Mouse (Mus musculus): ENCODE measurements at regions not wholly inside any gene's neighbourhood (a gene's known extent, or its start where the extent isn't known, plus 50 kb on each side); places are given as distances from the start of the nearest gene placed in this dataset.

DNA sequence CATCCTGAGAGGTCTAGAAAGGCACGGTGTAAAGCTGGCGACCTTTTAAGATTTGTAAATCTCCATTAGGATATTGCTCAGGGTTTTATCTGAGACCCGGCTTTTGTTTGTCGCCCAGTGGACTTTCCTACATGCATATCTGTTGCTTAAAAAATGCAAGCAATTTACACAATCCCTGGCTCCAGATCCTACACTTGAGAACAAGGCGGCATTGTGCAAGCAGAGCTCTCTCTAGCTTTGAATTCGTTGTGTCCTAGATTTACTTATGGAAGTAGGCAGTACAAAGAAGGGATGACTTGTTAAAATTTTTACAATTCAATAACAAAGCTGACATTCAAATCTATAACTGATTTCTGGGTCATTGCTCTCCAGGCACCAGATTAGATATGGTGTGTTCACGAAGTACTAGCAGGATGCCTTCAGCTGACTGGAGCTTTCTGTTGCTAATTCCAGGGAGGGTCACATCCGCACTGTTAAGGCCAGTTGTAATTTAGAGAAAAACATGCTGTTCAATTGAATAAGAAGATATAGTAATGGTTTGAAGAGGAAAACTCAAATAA, 62.2 kb upstream of the Teddm2 start:
- no peak for DNase-seq (ENCODE audit: low spot score)

DNA sequence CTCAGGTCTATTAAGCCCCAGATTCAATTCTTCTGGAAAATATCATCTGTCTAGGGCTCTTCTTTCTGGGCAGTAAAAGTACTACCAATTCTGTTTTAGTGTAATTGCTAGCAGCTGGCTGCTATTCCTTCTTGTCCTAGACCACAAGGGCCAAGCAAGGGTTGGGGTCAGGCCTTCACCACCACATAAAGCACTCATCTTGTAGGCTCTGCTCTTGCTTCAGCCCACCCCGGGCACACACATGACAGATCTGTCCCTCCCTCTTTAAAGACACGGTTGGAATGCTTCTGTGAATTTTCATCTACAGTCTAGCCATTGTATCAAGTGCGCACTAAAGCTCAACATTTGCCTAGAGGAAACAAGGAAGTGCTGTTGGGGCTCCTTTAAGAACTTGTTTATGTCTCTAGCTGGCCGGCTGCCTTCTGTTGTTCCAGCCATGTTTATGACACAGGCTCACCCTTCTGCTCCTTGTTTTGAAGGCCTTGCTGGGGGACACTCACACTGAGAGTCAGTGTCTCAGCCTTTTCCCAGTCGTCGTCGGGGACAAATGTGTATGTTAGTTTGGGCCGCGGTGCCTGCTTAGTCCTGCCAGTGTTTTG, 63.8 kb upstream of the Teddm2 start:
- DNase-seq (ENCODE audit: low spot score): no peak

DNA sequence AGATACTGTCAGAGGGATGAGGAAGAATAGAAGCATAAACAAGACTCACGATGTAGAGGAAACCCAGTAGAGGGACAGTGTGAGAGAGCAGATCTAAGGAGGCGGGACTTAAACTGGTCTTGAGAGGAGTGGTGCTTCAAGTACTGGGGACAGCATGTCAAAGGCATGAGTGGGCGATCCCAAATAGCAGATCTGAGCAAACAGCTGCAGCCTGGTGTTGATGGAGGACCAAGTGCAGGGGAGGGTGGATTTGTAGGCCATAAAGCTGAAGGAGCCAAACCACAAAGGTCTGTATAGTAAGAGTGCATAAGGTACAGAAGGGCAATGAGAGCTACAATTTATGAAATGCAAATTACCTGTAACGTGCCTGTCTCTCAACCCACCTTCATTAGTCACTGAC, 69.4 kb upstream of the Teddm2 start:
- DNase-seq (ENCODE audit: low spot score): no peak

DNA sequence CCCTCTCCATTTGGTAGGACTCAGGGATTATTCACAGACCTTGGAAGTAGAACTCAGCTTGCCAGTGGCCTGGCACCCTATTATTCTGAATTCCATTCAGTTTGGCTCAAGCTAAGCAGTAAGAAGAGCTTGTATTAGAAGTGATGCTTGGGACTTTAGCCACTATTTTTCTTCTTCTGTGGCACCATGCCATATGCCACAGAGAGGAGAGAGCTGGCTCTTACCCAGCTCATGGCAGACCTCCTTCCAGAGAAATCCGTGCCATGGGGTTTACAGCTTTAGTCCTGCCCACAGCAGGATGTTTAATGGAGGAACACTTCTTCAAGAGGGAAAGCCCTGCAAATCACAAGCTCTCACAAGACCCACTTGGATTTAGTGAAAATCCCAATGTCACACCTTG, 74.3 kb upstream of the Teddm2 start:
- DNase-seq (ENCODE audit: low spot score): no peak

DNA sequence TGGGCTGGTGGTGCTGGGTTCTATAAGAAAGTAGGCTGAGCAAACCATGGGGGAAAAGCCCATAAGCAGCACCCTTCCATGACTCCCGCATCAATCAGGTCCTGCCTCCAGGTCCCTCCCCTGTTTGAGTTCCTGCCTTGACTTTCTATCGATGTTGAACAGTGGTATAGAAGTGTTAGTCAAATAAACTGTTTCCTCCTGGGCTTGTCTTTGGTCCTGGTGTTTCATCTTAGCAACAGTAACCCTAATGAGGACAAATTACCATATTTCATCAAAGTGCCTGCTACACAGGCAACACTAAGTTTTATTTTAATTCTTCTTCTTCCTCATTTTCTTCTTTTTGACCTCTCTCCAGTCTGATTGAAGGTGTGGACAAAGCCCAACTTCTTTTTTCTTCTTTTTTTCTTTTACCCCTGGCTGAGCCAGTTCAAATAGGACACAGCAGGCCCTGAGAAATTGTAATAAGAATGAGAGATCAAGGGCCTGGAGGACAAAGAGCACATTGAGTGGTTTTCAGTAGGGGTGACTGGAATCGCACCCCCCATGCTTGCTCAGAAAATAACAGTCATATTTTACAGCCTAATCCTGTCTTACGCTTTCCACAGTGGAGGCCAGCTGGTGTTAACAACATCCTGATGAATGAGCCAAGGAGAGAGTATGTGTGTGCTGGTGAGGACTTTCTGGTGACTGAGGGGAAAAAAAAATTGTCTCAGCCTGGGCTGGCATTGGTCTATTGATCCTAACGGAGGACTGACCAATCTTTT, 78.1 kb upstream of the Teddm2 start:
- DNase-seq (ENCODE audit: low spot score): no peak

DNA sequence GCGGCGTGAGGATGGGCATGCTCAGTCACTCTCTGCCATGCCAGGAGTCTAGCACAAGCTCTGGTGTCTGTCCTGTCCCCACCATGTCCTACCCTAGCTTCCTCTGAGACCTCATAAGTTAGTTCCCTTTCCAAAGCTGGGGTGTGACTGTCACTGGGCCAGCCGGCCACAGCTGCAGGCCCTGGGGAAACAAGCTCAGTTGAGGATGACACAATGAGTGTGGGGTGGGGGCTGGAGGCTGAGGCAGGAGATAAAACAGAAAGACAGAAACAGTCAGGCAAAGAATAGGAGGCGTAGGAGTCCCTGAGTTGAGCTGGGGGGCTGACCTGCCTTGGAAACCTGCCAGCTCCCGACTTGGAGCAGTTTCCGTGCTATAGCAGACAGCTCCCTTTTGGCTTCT, 80.9 kb upstream of the Teddm2 start:
- DNase-seq (ENCODE audit: low spot score): no peak

DNA sequence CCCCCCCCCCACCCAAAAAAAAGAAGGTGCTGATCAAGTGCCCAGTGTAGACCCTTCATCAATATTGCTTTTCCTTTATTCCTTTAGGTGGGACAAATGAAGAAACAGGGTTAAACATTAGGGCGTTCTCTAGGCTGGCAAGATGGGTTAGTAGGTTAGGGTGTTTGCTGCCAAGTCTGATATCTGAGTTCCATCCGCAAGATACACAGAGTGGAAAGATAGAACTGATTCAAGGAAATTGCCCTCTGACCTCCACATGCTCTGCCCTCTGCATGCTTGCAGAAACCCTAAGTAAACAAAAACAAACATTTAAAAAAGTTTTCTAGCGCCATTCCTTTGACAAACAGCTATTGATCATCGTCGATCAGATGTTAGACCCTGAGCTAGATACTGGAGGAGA, 85.6 kb upstream of the Teddm2 start:
- DNase-seq (ENCODE audit: low spot score): no peak

DNA sequence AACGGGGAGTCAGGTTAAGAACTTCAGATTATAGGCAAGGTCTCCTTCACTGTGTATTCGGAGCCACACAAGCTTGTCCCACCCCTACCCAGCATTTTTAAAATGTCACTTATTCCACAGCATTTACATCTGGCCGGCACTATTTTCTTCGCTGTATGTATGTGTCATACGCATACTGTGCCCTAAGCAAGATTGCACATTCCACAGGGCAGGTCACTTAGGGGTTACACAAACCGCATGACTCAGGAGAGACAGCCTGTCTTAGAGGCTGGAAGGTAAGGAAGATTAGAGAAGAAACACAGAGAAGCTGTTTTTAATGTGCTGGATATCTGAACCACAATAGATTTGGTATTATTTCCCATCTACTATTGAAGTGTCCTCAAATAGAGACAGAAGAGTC, 86.6 kb upstream of the Teddm2 start:
- peak; percentile 73 for DNase-seq (ENCODE audit: low spot score)

DNA sequence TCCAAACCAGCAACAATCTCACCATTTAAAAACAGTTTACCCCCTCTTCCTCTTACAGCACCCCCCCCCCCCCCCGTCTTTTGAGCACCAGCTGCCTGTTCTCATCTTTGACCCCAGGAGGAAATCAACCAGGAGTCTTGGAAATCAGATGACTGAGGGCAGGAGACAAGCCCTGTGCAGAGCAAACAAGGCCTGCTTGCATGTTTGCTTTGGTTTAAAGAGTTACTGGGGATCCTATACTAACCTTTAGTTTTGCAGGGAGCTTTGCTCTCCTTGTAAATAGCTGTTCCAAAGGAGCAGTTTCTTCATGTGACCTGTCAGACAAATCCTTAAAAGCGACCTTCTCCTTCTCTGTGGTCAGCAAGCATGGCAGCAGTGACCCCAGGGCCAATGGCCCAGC, 88.3 kb upstream of the Teddm2 start:
- DNase-seq (ENCODE audit: low spot score): peak; percentile 84

DNA sequence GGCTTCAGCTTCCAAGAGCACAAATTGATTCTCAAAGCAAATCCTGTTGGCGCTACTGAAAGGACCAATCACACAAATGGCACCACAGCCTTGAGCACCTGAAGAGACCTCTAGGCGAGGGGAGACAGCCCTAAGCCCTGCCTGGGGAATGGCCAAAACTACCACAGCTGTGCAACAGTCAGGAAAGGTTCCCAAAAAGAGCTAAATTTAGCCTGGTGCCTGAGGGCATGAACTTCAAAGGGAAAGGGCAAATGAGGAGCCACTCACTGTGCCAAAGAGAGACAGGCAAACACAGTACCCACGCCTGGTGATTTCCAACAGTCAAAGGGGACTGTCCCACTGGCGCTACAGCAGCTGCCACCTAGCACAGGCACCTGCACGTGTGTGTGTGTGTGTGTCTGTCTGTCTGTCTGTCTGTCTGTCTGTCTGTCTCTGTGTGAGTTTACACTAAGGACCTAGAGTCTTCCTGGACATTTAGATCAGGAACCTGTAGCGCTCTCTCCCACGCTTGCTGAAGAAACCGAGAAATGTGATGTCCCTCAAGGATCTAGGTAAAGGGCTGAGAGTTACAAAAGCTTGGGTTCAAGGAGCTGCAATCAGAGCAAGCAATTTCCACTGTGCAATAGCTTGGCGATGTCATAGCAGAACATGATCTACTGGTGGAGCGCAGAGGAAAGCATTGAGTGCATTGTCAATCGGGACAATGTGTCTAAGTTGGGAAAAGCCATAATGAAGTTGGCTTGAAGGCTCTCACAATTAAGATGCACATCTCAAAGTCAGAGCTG, 90.8 kb upstream of the Teddm2 start:
- DNase-seq (ENCODE audit: low spot score): no peak

DNA sequence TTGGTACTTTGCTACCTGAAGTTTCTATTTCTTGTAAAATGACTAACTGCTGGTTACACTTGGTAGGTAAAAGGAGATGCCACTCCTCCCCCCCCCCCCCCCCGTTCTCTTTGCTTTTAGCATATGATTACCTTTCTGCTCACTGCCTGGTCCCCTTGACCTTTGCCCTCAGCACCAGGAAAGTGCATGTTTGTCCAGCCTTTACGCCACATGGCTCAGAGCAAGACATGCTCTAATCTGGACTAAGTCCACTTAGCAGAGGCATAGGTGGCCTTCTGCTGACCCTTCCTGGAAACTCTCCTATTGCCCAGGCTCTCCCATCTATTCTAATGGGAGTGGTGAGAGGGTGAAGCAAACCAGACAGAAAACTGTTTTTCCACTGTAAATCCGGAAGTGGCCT, 92.4 kb upstream of the Teddm2 start:
- peak; percentile 92 for DNase-seq (ENCODE audit: low spot score)

DNA sequence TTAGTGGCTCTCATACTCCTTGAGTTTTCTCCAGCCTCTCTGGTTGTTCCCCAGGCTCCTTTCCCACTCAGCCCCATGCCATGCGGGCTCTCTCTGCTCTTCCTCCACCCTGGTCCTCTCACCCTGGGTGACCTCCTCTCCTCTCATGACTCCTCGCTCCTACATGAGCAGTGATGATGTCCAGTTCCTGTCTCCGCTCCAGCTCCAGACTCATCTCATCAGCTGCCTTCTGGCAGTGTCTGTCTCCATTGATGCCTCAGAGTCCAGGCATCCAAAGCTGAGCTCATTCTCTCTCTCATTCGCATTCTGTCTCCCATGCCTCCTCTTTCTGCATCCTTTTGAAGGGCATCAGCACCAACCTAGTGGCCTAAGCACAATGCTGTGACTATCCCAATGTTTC, 94.8 kb upstream of the Teddm2 start:
- no peak for DNase-seq (ENCODE audit: low spot score)

DNA sequence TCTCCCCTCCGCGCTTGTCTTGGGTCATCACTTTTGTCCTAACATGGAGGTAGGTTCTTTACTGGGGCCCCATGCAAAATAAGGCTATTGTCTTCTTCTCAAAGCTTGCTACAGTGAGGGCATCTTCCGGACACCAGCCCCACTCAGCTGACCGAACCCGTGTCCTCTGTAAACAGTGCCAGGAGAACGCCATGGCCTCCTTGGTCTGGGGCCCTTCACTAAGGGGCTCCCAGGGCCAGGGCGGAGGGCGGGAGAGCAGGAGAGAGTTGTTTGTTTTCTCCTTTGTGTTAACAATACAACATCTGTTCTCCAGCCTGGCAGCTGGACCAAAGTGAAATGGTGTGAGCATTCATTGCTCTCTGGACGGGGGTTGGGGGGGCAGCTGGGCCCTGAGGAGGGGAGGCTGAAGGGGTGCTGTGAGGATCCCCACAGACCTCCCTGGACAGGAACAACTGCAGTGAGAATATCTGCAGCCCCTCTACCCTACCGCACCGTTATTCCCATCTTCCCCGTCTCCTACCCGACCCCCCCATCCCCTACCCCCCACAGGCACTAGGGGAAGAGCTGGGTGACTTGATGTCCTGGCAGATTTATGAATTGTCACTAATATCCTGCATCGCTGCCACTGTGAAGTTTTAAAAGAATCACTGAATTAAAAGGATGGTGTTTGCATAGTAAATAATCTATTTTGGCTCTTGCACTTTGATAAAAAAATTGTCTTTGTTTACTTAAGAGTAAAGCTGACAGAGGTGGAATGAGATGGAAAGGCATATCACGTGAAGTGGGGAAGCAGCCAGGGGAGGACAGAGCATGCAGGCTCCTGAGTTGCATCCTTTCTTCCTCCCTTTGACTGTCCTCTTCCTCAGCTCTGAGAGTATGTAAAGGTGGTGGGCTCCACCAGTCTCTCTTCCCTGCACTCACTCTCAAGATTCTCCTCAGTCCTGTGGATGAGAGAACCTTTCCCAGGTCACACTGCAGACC, 97.5 kb upstream of the Teddm2 start:
- no peak for DNase-seq (ENCODE audit: low spot score)

DNA sequence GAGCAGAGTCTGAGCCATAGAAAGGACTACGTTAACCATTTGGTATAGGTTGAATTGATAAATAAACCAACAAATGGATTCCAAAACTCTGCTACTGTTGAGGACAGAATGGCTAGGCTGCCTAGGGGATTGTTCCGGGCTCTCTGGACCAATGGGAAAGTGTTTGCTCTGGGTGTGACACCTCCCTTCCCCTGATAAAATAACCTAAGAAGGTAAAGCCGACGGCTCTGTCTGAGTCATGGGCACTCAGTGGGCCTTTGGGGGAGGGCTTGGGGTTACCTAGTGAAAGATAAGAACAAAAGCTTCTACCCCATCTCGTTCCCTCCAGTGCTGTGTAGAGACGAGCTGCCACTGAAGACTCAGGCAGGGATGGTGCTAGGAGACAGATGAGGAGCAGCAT, 99.7 kb upstream of the Teddm2 start:
- DNase-seq (ENCODE audit: low spot score): no peak

DNA sequence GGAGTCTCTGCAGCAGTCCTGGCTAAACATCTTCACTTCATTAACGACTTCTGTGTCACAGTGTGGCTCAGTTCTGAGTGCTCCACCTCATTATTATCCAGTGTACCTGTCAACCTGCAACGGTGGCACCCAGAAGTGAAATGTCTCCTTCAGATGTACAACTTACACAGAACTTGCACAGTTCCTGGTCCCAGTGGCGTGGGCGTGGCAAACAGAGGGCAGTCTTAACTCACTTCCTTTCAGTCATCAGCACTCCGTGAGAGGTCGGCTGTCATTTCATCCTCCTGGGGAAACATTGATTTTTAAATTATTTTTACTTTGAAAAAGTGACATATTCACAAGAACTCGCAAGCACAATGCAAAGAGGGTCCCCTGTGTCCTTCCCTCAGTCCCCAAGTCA, 103.6 kb upstream of the Teddm2 start:
- DNase-seq (ENCODE audit: low spot score): no peak

DNA sequence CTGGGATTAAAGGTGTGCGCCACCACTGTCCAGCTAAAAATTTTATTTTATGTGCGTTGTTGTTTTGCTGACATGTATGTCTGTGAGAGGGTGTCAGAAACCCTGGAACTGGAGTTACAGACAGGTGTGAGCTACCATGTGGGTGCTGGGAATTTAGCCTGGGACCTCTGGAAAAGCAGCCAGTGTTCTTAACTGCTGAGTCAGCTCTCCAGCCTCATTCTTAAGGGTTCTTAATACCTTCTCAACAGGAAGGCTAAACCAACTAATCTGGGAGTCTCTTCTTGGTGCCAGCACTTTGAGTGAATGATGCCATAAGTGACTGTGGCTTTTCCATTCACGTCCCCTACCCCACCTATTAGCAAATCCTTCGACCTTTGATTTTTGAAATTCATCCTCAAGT, 104.6 kb upstream of the Teddm2 start:
- DNase-seq (ENCODE audit: low spot score): no peak

DNA sequence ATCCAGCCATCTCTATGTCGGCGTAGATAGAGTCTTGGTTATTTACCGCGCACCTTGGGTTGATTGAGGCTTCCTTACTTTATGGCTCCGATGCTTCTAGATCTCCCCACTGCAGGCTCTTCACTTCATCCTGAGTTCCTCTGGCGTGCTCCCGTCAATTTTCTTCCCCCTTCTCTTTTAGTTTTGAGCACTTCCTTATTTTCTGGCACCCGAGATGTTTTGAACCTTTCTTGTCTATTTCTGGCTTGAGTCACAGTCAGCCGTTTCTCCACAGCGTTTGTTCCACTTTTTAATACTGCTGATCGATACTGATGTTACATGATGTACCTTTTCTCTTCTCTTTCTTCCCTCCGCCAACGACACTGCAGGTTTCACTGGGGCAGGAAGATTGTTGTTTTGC, 106.0 kb upstream of the Teddm2 start:
- DNase-seq (ENCODE audit: low spot score): no peak

DNA sequence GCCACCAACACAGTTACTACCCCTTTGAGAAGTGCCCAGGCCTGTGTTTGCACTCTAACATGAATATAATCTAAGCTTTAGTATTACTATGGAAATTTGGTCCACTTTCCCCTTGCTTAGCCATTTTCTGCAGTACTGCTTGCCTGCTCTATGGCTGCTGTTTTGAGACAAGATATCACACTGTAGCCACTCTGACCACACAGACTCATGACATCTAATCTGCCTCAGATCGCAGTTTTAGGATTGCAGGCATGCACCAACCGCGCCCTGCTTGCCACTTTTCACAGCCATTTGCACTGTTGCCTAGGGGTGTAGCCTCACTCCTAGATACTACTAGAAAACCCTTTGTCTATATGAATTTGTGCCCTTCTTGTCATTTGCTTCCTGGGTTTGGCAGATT, 107.4 kb upstream of the Teddm2 start:
- no peak for DNase-seq (ENCODE audit: low spot score)

DNA sequence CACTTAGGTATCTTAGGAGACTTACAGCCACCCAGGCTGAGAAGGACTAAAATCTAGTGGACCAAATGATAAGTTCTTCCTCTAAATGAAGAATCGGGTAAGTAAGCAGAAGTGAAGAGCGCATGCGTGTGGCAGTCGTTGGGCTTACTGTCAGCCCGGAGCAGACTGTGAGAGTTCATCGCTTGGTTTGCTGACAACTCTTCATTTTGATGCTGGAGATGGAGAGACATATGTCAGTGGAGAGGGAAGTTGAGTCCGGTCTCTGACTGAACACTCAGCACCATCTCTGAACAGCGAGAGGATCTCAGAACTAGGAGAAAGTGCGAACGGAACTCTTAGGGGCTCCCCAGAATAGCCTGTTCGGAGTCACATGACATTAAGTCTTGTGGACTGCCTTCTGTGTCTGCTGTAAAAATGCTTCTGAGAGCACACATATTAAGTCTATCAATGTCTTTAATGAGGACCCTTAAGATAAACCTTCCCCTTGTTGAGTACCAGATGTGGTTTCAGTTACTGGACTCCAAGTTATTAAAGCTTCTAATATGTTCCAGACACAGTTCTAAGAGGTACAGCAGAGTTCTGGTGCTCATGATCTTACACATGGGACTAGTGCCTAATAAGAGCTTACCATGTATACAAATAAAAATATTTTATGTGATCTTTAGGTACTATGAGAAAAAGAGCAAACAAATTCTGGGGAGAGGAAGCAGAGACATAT, 108.7 kb upstream of the Teddm2 start:
- DNase-seq (ENCODE audit: low spot score): no peak

DNA sequence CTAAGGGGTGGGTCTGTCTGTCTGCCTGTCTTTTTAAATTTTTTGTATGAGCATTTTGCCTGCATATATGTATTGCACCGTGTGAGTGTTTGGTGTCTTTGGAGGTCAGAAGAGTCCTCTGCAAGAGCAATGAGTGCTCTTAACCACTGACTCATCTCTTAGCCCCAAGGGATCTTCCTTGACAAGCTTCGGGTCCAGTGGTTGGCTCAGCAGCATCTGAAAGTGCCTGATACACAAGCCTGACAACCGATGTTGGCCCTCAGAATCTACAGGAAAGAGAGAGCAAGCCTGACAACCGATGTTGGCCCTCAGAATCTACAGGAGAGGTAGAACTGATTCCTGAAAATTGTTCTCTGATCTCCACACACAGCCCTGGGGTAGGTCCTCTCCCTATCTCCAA, 110.7 kb upstream of the Teddm2 start:
- no peak for DNase-seq (ENCODE audit: low spot score)

DNA sequence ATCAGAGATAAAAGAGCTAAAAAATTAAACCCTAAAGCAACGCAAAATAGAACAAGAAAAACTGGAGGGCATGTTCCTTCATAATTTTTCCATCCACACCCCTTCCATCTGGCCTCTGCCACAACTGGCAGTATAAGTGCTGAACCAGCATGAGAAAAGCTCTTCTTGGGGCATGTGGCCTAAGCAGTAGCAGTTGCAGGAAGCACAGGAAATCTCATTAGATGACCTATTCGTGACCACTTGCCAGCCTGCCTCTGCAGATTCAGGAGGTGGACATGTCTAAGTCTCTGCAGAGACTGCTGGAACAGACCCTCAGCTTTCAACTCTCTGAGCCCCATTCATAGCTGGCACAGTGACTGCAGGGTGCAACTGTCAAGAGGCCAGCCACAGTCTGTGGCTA, 116.5 kb upstream of the Teddm2 start:
- no peak for DNase-seq (ENCODE audit: low spot score)
